Mouse (Mus musculus) embryo, embryonic 11 days (tissue): ENCODE data around the gene Piwil1.
"Not testable (repeated sequence)": the region's sequence is repeated elsewhere in the genome, so short reads cannot be mapped to it uniquely, and the experiment has no call there.

Experiments used
- DNase-seq: peaks from one replicate; pipeline ENCODE4 v3.0.0-alpha.2; 2015

Gene Piwil1

DNA sequence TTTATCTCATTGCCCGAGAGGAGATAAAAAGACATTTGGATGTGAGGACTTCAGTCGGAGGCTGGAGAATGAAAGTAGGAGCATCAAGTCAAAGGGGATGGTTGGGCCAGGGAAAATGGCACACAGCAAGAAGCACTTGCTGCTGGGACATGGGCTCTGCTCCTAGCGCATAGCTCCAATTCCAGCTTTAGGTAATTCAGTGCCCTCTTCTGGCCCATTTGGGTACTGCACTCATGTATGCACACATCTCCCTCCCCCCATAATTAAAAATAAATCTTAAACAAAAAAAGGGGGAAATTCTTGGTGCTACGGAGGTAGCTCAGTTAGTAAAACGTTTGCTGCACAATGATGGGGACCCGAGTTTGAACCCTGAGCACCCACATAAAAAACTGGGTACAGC lies 9.5 kb downstream of the Piwil1 start:
- peak; percentile 37 for DNase-seq

DNA sequence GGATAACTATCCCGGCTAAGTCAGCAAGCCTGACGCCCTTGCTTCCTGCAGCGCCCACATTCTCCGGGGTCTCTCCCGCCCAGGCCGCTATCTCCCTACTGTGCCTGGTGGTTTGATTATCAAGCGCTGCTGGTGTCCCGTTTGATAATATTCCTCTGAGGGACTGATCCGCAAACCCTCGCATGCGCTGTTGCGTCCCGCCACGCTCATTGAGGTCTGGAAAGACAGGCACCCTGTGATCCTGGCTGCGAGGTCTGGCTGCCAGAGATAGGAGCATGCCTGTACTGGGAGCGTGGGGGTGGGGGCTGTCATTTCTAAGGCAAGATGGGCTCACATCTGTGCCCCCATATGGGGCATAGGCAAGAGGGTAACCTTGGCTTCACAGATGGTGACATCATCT lies 12.8 kb downstream of the Piwil1 start:
- no peak for DNase-seq

GRCm38 (mm10) chr5:128720461-128720860 lies 18.1 kb downstream of the Piwil1 start:
- not testable (repeated sequence) for DNase-seq

GRCm38 (mm10) chr5:128729341-128729740 lies 27.0 kb downstream of the Piwil1 start:
- peak; percentile 53 for DNase-seq

DNA sequence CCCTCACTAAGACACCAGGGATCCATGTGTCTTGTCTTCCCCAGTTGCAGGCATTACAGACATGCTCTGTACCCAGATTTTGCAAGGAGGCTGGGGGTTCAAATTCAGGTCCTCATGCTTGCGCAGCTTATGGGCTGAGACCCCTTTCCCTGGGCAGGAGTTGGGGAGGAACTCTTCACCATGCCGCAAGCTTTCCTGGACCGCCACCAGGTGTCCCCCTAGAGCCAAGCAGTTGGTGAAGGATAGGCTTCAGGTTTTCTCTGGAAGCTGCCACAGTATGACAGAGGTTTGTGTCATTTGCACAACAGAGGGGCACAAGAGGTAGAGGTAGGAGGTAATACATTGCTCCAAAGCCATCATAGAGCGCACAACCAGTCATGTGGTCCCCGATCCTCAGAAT lies 28.3 kb downstream of the Piwil1 start:
- DNase-seq = peak; percentile 64

DNA sequence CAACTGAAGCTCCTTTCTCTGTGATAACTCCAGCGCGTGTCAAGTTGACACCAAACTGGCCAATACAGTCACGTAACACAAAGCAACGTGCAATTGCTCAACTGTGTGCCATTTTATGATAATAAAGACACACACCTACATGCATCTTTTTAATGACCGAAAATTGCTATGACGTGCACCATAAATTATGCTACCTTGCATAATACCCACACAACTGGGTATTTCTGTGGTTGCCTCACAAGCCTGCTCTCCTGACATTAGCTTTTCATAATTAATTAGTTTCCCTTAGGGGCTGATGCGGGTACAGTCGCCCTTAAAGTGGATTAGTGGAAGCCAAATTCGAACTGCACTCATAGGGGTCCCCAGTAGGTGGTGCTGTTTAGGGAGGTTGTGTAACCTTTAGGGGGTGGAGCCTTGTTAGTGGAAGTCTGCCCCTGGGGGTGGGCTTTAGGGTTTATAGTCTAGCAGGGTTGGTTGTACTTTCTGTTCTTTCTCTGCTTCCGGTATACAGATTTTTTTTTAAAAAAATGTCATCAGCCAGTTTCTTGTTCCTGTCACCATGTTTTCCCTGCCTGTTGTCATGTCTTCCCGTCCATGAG lies 30.2 kb downstream of the Piwil1 start:
- peak; percentile 34 for DNase-seq

GRCm38 (mm10) chr5:128733955-128734354 lies 31.6 kb downstream of the Piwil1 start:
- peak; percentile 77 for DNase-seq

GRCm38 (mm10) chr5:128735921-128736320 lies 33.6 kb downstream of the Piwil1 start:
- no peak for DNase-seq

DNA sequence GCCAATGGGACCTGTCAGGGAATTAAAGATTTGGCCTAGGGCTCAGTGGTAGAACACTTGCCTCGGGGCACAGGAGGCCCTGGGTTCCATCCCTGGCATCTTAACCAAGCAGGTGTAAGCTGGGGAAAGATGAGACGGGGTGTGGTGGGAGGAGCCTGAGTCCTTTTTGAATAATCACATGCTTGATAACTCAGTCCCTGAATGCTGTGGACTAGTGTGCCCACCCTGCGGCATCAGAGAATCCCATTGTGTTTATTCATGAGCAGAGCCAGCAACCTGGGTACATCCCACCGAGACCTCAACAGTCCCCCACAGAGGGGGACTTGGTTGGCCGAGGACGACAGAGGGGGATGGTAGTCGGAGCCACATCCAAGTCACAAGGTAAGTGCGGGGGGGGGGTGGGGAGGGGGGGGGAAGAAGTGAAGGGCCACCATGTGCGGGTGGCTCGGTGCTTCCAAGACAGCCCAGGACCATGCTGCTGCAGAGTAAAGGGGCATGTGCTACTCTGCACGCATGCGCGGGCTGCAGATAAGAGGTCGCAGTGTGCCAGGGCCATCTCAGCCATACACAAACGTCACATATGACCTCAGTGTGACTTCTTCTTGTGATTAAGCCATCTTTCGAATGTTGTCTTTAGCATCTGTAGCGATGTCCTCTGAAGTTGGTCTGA lies 37.0 kb downstream of the Piwil1 start:
- DNase-seq = peak; percentile 29

- DNase-seq = peak; percentile 36
Measured at GRCm38 (mm10) chr5:128739838-128740171, 37.5 kb downstream of the Piwil1 start.

DNA sequence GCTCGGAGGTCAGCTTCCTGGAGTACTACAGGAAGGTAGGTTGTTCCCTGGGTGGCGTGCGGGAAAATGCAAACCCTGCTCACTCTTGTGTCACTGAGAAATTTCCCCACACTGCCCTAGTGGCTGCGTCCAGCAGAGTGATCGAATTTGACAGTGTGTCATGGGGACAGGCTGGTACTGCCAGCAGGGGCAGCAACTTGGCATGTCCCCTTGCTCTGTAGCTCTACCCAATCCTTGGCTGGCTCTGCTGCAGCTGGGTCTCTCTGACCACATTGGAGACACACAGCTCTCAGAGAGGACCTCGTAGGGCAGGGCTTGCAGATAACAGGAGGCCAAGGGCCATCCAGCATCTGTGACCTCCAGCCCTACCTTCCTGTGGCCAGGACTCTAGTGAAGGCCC lies 42.0 kb downstream of the Piwil1 start:
- DNase-seq = no peak

GRCm38 (mm10) chr5:128745206-128745605 lies 42.9 kb downstream of the Piwil1 start:
- no peak for DNase-seq

- DNase-seq = no peak
Measured at GRCm38 (mm10) chr5:128746261-128746660, 43.9 kb downstream of the Piwil1 start.

DNA sequence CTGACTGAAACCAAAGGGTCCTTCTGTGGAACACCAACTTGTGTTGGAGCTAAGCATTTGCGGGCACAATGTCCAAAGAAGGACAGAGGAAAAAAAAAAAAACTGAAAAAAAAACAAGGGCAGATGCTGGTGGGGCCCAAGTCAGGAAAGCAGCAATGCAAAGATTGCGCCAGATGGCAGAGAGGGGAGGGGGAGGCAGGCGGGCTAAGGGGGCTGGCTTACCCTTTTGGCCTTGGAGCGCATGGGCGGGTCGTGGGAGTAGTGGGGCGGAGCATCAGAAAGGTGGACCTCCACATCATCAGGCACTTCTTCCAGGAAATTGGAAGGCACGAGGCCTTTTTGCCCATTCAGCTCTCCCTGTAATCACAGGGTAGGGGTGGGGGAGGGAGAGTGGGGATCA lies 58.8 kb downstream of the Piwil1 start:
- DNase-seq = peak; percentile 64

DNA sequence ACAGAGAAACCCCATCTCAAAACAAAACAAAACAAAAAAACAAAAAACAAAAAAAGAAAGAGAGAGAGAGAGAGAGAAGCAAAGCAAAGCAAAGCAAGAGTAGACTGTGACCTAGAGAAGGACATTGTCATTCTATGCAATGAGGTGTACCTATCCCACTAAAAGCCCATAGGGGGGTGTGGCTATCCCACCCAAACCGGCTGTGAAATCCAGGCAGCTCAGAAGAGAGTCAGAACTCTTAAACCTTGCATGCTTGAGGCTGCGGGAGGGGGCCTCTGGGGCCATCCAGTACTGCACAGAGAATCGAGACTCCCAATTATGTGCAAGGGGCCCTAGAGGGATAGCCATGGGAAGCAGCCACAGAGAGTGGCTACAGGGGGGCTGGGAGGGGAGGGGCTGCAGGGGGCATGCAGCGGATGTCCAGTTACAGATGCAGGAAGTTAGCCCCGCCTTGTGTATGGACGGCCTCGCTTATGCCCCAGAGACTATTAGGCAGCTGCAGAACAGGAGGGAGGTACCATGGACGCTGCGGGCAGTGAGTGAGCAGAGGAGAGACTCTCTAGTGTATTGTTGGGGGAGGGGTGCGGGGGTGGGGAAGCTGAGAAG lies 66.8 kb downstream of the Piwil1 start:
- peak; percentile 68 for DNase-seq

DNA sequence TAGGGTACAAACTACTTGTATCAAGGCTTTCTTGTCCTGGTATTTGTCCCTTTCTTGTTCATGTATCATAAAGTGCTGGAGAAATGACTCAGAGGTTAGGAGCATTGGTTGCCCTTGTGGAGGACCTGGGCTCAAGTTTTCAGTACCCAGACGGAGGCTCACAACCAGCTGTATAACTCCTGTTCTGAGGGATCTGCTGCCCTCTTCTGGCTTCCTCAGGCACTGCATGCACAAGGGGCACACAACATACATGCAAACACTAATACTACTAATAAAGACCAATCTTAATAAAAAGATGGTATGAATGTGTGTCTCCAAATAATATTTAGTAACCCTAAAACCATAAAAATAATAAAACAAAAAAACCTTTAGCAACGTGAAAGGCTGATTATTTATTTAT lies 74.1 kb downstream of the Piwil1 start:
- DNase-seq = no peak

- DNase-seq = no peak
Measured at GRCm38 (mm10) chr5:128781621-128782020, 79.3 kb downstream of the Piwil1 start.

DNA sequence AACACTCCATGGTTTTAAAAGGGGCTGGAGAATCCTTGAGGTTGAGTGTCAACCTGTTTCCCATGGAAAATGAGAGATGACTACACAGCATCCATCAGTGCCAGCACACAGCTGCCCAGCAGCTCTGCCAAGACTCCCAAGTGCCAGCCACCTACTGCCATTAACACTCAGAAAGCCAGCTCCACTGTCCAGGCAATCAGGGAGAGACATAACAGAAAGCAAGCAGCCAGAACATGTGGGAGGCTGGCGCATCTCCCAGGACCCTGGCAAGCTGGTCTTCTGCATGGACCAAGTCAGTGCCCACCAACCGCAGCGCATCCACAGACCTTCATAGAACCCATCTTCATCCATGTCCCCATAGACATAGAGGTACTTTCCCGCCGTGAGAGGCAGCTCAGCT lies 98.3 kb downstream of the Piwil1 start:
- no peak for DNase-seq
